Mouse (Mus musculus) lung, postnatal 0 days (tissue): ENCODE data around the gene Tmub1.

Source experiments
- CTCF ChIP-seq: IDR thresholded peaks from 2 replicates; pipeline ENCODE4 v1.5.1; 2016; ENCODE audit warnings: antibody characterized with exemption, mild to moderate bottlenecking
- EP300 ChIP-seq: IDR thresholded peaks from 2 replicates; pipeline ENCODE4 v1.6.1; 2016; ENCODE audit warnings: antibody characterized with exemption, mild to moderate bottlenecking, control low read depth

DNA sequence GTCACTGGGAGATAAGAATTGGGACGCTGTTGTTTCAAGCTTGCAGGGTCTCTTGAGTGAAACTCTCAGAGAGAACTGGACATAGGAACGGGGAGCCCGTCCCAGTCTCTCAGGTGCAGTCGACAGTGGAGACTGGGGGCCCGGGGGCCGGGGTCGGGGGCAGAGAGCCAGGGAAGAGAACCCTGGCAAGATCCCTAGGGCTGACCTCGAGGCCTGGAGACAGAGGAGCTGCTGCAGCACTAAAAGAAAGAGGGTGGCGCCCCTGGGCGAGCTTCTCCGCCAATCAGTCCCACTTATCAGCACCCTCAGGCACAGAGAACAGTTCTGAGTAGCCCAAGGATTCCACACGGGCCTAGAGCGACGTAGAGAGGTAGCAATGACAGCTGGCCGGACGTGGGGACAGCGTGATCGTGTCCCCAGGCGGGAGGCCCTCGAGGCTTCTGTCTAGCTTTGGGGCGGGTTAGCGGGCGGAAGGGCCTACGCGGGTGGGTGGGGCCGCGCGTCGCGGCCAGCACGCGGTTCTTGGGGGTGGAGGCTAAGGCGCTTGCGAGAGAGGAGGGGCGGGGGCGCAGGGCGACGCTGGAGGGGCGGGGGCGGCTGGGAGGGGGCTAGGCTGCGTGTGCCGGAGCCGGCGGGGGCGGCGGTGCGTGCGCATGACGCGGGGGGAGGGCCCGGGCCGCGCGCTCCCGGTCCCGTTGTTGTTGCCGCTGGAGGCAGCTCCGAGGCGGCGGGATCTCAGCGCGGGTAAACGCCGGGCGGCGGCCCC is 3.8 kb upstream of the Tmub1 start:
- TF ChIP-seq CTCF (peak; percentile 30), EP300 (no peak)
